Mouse (Mus musculus): Measurements from ENCODE around the gene Aldh3b2.

The Aldh3b2 gene

GRCm38 (mm10) chr19:3990804-3991203, 18.7 kb downstream of the Aldh3b2 start:
- no peak for DNase-seq

GRCm38 (mm10) chr19:3991562-3991961, 19.4 kb downstream of the Aldh3b2 start:
- no peak for DNase-seq

- no peak for DNase-seq
Observed at GRCm38 (mm10) chr19:3991966-3992365, 19.8 kb downstream of the Aldh3b2 start.

GRCm38 (mm10) chr19:3992416-3992815, 20.3 kb downstream of the Aldh3b2 start, which contains the start of gene Tbx10:
TSS of gene Tbx10 (plus strand) at chr19:3992752.
- DNase-seq = no peak

- DNase-seq = no peak
Observed at GRCm38 (mm10) chr19:3994932-3995331, 22.8 kb downstream of the Aldh3b2 start.

- DNase-seq = no peak
Observed at GRCm38 (mm10) chr19:3995505-3995904, 23.4 kb downstream of the Aldh3b2 start.

GRCm38 (mm10) chr19:3996106-3996505, 24.0 kb downstream of the Aldh3b2 start:
- DNase-seq = no peak

- no peak for DNase-seq
Observed at GRCm38 (mm10) chr19:3996747-3997146, 24.6 kb downstream of the Aldh3b2 start.

GRCm38 (mm10) chr19:3997231-3997630, 25.1 kb downstream of the Aldh3b2 start:
- no peak for DNase-seq

- peak; percentile 54 for DNase-seq
Observed at GRCm38 (mm10) chr19:3998335-3998734, 26.2 kb downstream of the Aldh3b2 start.

- DNase-seq = peak; percentile 59
Observed at GRCm38 (mm10) chr19:3999121-3999730, 27.1 kb downstream of the Aldh3b2 start.

- peak; percentile 99 for DNase-seq
Observed at GRCm38 (mm10) chr19:4000119-4000900, 28.2 kb downstream of the Aldh3b2 start, which contains the start of the genes Nudt8 and Gm49405. TSS of gene Nudt8 (plus strand) at chr19:4000580. TSS of gene Gm49405 (plus strand) at chr19:4000626.

- DNase-seq = peak; percentile 47
Observed at GRCm38 (mm10) chr19:4000949-4001525, 28.9 kb downstream of the Aldh3b2 start.

GRCm38 (mm10) chr19:4001752-4002151, 29.6 kb downstream of the Aldh3b2 start:
- peak; percentile 40 for DNase-seq

GRCm38 (mm10) chr19:4003112-4003511, 31.0 kb downstream of the Aldh3b2 start, which contains the start of gene Doc2g:
TSS of gene Doc2g (plus strand) at chr19:4003313.
- DNase-seq = no peak

GRCm38 (mm10) chr19:4003641-4004040, 31.5 kb downstream of the Aldh3b2 start:
- DNase-seq = peak; percentile 32

- peak; percentile 49 for DNase-seq
Observed at GRCm38 (mm10) chr19:4004331-4004730, 32.2 kb downstream of the Aldh3b2 start.

GRCm38 (mm10) chr19:4005091-4005490, 33.0 kb downstream of the Aldh3b2 start:
- peak; percentile 27 for DNase-seq

GRCm38 (mm10) chr19:4005971-4006370, 33.8 kb downstream of the Aldh3b2 start:
- DNase-seq = peak; percentile 19

- DNase-seq = peak; percentile 32
Observed at GRCm38 (mm10) chr19:4011086-4011485, 39.0 kb downstream of the Aldh3b2 start.

- peak; percentile 99 for DNase-seq
Observed at GRCm38 (mm10) chr19:4012432-4013022, 40.4 kb downstream of the Aldh3b2 start, which contains the start of gene Ndufv1. TSS of gene Ndufv1 (minus strand) at chr19:4012806.

- DNase-seq = no peak
Observed at GRCm38 (mm10) chr19:4013066-4013465, 40.9 kb downstream of the Aldh3b2 start.

GRCm38 (mm10) chr19:4014802-4015201, 42.7 kb downstream of the Aldh3b2 start:
- DNase-seq = peak; percentile 38

All from cerebellum, adult 9-11 months (tissue).